Mouse (Mus musculus) right cerebral cortex, postnatal 14 days (tissue): ENCODE measurements at regions not wholly inside any gene's neighbourhood (a gene's known extent, or its start where the extent isn't known, plus 50 kb on each side); places are given as distances from the start of the nearest gene placed in this dataset.

Experiments used
- DNase-seq: peaks from one replicate; pipeline ENCODE4 v3.0.0; 2022

- no peak for DNase-seq
Measured at GRCm38 (mm10) chr1:43247609-43248008, 50.8 kb upstream of the Fhl2 start.

- no peak for DNase-seq
Measured at GRCm38 (mm10) chr1:43250281-43250680, 53.5 kb upstream of the Fhl2 start.

- no peak for DNase-seq
Measured at GRCm38 (mm10) chr1:43251356-43251755, 54.6 kb upstream of the Fhl2 start.

GRCm38 (mm10) chr1:43254129-43254528 lies 57.3 kb upstream of the Fhl2 start:
- no peak for DNase-seq

- DNase-seq: no peak
Measured at GRCm38 (mm10) chr1:43256078-43256477, 59.3 kb upstream of the Fhl2 start.

GRCm38 (mm10) chr1:43257909-43258308 lies 61.1 kb upstream of the Fhl2 start:
- DNase-seq: no peak

GRCm38 (mm10) chr1:43259841-43260240 lies 63.1 kb upstream of the Fhl2 start:
- no peak for DNase-seq

GRCm38 (mm10) chr1:43260491-43260890 lies 63.7 kb upstream of the Fhl2 start:
- no peak for DNase-seq

- peak; percentile 59 for DNase-seq
Measured at GRCm38 (mm10) chr1:43264407-43264889, 67.7 kb upstream of the Fhl2 start.

- DNase-seq: no peak
Measured at GRCm38 (mm10) chr1:43265699-43266455, 69.1 kb upstream of the Fhl2 start.

GRCm38 (mm10) chr1:43269685-43270084 lies 72.9 kb upstream of the Fhl2 start:
- DNase-seq: no peak

- no peak for DNase-seq
Measured at GRCm38 (mm10) chr1:43273236-43273868, 76.6 kb upstream of the Fhl2 start.

- DNase-seq: no peak
Measured at GRCm38 (mm10) chr1:43291736-43292135, 95.0 kb upstream of the Fhl2 start.

- no peak for DNase-seq
Measured at GRCm38 (mm10) chr1:43292561-43292960, 95.8 kb upstream of the Fhl2 start.

GRCm38 (mm10) chr1:43294221-43295012 lies 97.6 kb upstream of the Fhl2 start:
- DNase-seq: no peak

GRCm38 (mm10) chr1:43297579-43297978 lies 100.8 kb upstream of the Fhl2 start:
- no peak for DNase-seq

GRCm38 (mm10) chr1:43298746-43299145 lies 102.0 kb upstream of the Fhl2 start:
- DNase-seq: no peak

- DNase-seq: no peak
Measured at GRCm38 (mm10) chr1:43299490-43300302, 102.9 kb upstream of the Fhl2 start.

GRCm38 (mm10) chr1:43300676-43301075 lies 103.9 kb upstream of the Fhl2 start:
- DNase-seq: no peak

GRCm38 (mm10) chr1:43301866-43302571 lies 105.2 kb upstream of the Fhl2 start:
- no peak for DNase-seq

GRCm38 (mm10) chr1:43302657-43303056 lies 105.9 kb upstream of the Fhl2 start:
- DNase-seq: no peak
